Mouse (Mus musculus): ENCODE results near the gene Vac14.

The Vac14 gene

GRCm38 (mm10) chr8:110749500-110750170 is 131.2 kb downstream of the Vac14 start:
- DNase-seq (ENCODE audit: low spot score in 2 of 2) = peak in 1 of 2 experiments; percentile 28

GRCm38 (mm10) chr8:110750269-110750668 is 131.9 kb downstream of the Vac14 start:
- no peak for DNase-seq (ENCODE audit: low spot score in 2 of 2)

- DNase-seq (ENCODE audit: low spot score in 2 of 2) = no peak
These were observed 133.1 kb downstream of the Vac14 start for GRCm38 (mm10) chr8:110751490-110751889.

GRCm38 (mm10) chr8:110754713-110755112 is 136.3 kb downstream of the Vac14 start:
- no peak for DNase-seq (ENCODE audit: low spot score in 2 of 2)

GRCm38 (mm10) chr8:110755511-110756170 is 137.3 kb downstream of the Vac14 start:
- no peak for DNase-seq (ENCODE audit: low spot score in 2 of 2)

GRCm38 (mm10) chr8:110756196-110756595 is 137.8 kb downstream of the Vac14 start:
- no peak for DNase-seq (ENCODE audit: low spot score in 2 of 2)

GRCm38 (mm10) chr8:110760280-110760940 is 142.0 kb downstream of the Vac14 start:
- no peak for DNase-seq (ENCODE audit: low spot score in 2 of 2)

GRCm38 (mm10) chr8:110761185-110761584 is 142.8 kb downstream of the Vac14 start:
- peak in 1 of 2 experiments; percentile 28 for DNase-seq (ENCODE audit: low spot score in 2 of 2)

GRCm38 (mm10) chr8:110761988-110762387 is 143.6 kb downstream of the Vac14 start:
- DNase-seq (ENCODE audit: low spot score in 2 of 2) = no peak

GRCm38 (mm10) chr8:110764671-110765070 is 146.3 kb downstream of the Vac14 start:
- DNase-seq (ENCODE audit: low spot score in 2 of 2) = no peak

- no peak for DNase-seq (ENCODE audit: low spot score in 2 of 2)
These were observed 148.9 kb downstream of the Vac14 start for GRCm38 (mm10) chr8:110767261-110767660.

All from urinary bladder, postnatal 36 days (tissue).